Mouse (Mus musculus) thymus, adult 2 months (tissue): ENCODE data around the gene Romo1.

Experiments used
- CTCF ChIP-seq: fragments of 200-500 bp; IDR thresholded peaks from 2 replicates; pipeline ENCODE4 v1.5.1; 2012; ENCODE audit warnings: mild to moderate bottlenecking, control low read depth, low read length, moderate library complexity, borderline replicate concordance; ENCODE audit not compliant: control insufficient read depth, poor library complexity, insufficient read depth; ENCODE audit errors: extremely low read depth
- POLR2A ChIP-seq: fragments of 200-500 bp; IDR thresholded peaks from 2 replicates; pipeline ENCODE4 v1.6.1; 2012; ENCODE audit warnings: mild to moderate bottlenecking, low read length, control low read depth, moderate library complexity; ENCODE audit not compliant: control insufficient read depth, poor library complexity, insufficient read depth; ENCODE audit errors: extremely low read depth

- TF ChIP-seq CTCF (no peak), POLR2A (no peak)
These were observed 1.0 kb upstream of the Romo1 start for GRCm38 (mm10) chr2:156142820-156143219.
